Mouse (Mus musculus): Measurements from ENCODE around the gene Slx4ip.

Gene Slx4ip

GRCm38 (mm10) chr2:136947500-136947899 is 56.5 kb downstream of the Slx4ip start:
- no peak for DNase-seq (ENCODE audit: low spot score in 2 of 2)

GRCm38 (mm10) chr2:136947937-136948336 is 56.9 kb downstream of the Slx4ip start:
- peak in 1 of 2 experiments; percentile 7 for DNase-seq (ENCODE audit: low spot score in 2 of 2)

- DNase-seq (ENCODE audit: low spot score in 2 of 2), result no peak
These were observed 61.2 kb downstream of the Slx4ip start for GRCm38 (mm10) chr2:136952238-136952637.

- no peak for DNase-seq (ENCODE audit: low spot score in 2 of 2)
These were observed 64.9 kb downstream of the Slx4ip start for GRCm38 (mm10) chr2:136955726-136956571.

GRCm38 (mm10) chr2:136958697-136959096 is 67.7 kb downstream of the Slx4ip start:
- no peak for DNase-seq (ENCODE audit: low spot score in 2 of 2)

GRCm38 (mm10) chr2:136975774-136976173 is 84.8 kb downstream of the Slx4ip start:
- DNase-seq (ENCODE audit: low spot score in 2 of 2), result no peak

- no peak for DNase-seq (ENCODE audit: low spot score in 2 of 2)
These were observed 88.2 kb downstream of the Slx4ip start for GRCm38 (mm10) chr2:136979056-136979772.

GRCm38 (mm10) chr2:136981062-136981879 is 90.3 kb downstream of the Slx4ip start:
- no peak for DNase-seq (ENCODE audit: low spot score in 2 of 2)

- no peak for DNase-seq (ENCODE audit: low spot score in 2 of 2)
These were observed 92.9 kb downstream of the Slx4ip start for GRCm38 (mm10) chr2:136983959-136984358.

GRCm38 (mm10) chr2:136985998-136986730 is 95.1 kb downstream of the Slx4ip start:
- DNase-seq (ENCODE audit: low spot score in 2 of 2), result no peak

- DNase-seq (ENCODE audit: low spot score in 2 of 2), result no peak
These were observed 102.1 kb downstream of the Slx4ip start for GRCm38 (mm10) chr2:136993116-136993515.

- no peak for DNase-seq (ENCODE audit: low spot score in 2 of 2)
These were observed 106.1 kb downstream of the Slx4ip start for GRCm38 (mm10) chr2:136997104-136997503.

- DNase-seq (ENCODE audit: low spot score in 2 of 2), result no peak
These were observed 111.0 kb downstream of the Slx4ip start for GRCm38 (mm10) chr2:137002031-137002430.

- DNase-seq (ENCODE audit: low spot score in 2 of 2), result no peak
These were observed 115.6 kb downstream of the Slx4ip start for GRCm38 (mm10) chr2:137006656-137007055.

GRCm38 (mm10) chr2:137011980-137012379 is 121.0 kb downstream of the Slx4ip start:
- no peak for DNase-seq (ENCODE audit: low spot score in 2 of 2)

GRCm38 (mm10) chr2:137013151-137013550 is 122.1 kb downstream of the Slx4ip start:
- no peak for DNase-seq (ENCODE audit: low spot score in 2 of 2)

GRCm38 (mm10) chr2:137013811-137014350 is 122.9 kb downstream of the Slx4ip start:
- DNase-seq (ENCODE audit: low spot score in 2 of 2), result no peak

GRCm38 (mm10) chr2:137014423-137014822 is 123.4 kb downstream of the Slx4ip start:
- no peak for DNase-seq (ENCODE audit: low spot score in 2 of 2)

- DNase-seq (ENCODE audit: low spot score in 2 of 2), result no peak
These were observed 153.1 kb downstream of the Slx4ip start for GRCm38 (mm10) chr2:137044122-137044521.

- DNase-seq (ENCODE audit: low spot score in 2 of 2), result no peak
These were observed 158.3 kb downstream of the Slx4ip start for GRCm38 (mm10) chr2:137049367-137049766.

GRCm38 (mm10) chr2:137049906-137050305 is 158.9 kb downstream of the Slx4ip start:
- DNase-seq (ENCODE audit: low spot score in 2 of 2), result no peak
